Mouse (Mus musculus): Measurements from ENCODE around the gene Gm10719.
"Not testable (repeated sequence)": the region's sequence is repeated elsewhere in the genome, so short reads cannot be mapped to it uniquely, and the experiment has no call there.

DNA sequence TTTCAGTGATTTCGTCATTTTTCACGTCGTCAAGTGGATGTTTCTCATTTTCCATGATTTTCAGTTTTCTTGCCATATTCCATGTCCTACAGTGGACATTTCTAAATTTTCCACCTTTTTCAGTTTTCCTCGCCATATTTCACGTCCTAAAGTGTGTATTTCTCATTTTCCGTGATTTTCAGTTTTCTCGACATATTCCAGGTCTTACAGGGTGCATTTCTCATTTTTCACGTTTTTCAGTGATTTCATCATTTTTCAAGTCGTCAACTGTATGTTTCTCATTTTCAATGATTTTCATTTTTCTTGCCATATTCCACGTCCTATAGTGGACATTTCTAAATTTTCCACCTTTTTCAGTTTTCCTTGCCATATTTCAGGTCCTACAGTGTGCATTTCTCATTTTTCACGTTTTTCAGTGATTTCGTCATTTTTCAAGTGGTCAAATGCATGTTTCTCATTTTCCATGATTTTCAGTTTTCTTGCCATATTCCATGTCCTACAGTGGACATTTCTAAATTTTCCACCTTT is 16.7 kb upstream of the Gm10719 start, which contains the start of gene Gm10722:
- TF ChIP-seq CTCF (IDR thresholded peaks at IDR 0.05; ENCODE audit: insufficient read depth, low read length); POLR2A (IDR thresholded peaks at IDR 0.05; ENCODE audit: borderline replicate concordance, extremely low read depth, low read depth, low read length): not testable (repeated sequence)

All from lung, adult 2 months (tissue).